Mouse (Mus musculus) lung, postnatal 0 days (tissue): ENCODE results near the gene Adipoq.

Source experiments
- CTCF ChIP-seq: IDR thresholded peaks from 2 replicates; pipeline ENCODE4 v1.5.1; 2016; ENCODE audit warnings: antibody characterized with exemption, mild to moderate bottlenecking
- EP300 ChIP-seq: IDR thresholded peaks from 2 replicates; pipeline ENCODE4 v1.6.1; 2016; ENCODE audit warnings: antibody characterized with exemption, mild to moderate bottlenecking, control low read depth

GRCm38 (mm10) chr16:23181487-23181886 lies 35.2 kb downstream of the Adipoq start:
- TF ChIP-seq CTCF = no peak
- no peak for TF ChIP-seq EP300
